Mouse (Mus musculus) embryo, embryonic 11 days (tissue): ENCODE measurements around the gene Neurod6.
"Not testable (repeated sequence)": the region's sequence is repeated elsewhere in the genome, so short reads cannot be mapped to it uniquely, and the experiment has no call there.

Source experiments
- DNase-seq: peaks from one replicate; pipeline ENCODE4 v3.0.0-alpha.2; 2015

Neurod6 gene

DNA sequence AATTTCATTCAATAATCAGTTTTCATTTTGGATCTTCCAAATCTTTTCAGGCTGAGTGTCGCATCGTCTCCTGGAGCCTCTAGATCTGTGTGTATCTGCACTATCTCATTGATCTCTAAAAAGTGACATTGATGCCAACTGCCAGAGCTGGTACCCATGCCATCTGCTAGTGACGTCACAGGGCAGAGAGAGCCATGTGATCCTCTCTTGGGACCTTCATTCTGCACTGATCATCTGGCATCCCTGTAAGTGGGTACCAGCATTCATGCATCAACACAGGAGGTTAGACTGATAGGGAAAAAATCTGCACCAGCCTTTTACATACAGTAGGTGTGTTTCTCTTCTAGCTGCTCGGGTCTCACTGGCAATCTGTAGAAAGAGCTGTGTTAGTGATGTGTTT is at the start of gene Neurod6:
Gene Neurod6, minus strand, starts transcription at position 290 of the 400 bp plus-strand sequence.
- DNase-seq = no peak

DNA sequence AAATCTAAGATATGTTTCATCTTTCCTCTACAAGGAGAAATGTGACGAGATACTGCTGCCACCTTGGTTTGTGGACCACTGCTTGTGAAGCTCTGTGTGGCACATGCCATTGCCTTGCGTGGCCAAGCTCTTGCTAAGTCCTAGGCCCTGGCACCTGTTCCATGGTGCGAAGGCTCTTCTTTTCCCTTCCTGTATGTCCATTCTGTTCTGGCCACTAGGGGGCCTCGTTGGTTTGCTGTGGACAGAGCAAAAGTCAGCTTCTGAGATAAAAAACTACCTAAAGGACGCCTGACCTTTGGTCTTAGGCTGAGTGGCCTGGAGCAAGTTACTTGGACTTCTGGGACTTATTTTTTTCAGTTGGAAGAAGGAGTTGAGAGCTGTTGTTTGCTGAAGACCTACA is 36.1 kb upstream of the Neurod6 start:
- DNase-seq = peak; percentile 80

DNA sequence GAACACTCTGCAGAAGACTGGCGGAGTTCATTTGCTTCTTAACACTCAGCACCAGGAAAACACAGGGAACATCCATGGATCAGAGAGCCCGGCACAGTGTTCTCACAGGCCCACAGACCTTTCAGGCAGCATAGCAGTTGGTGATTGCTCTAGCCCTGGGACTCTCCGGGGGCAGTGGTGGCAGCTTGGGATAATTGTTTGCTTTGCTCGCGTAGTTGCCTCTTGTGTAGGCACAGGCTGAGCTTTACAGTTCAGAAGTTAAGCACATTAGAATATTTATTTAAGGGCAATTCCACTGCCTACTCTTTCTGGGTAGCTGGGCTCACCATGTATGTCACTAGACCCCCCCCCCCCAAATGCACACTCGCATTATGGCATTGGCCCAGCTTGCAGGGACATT is 34.4 kb upstream of the Neurod6 start:
- DNase-seq = no peak

DNA sequence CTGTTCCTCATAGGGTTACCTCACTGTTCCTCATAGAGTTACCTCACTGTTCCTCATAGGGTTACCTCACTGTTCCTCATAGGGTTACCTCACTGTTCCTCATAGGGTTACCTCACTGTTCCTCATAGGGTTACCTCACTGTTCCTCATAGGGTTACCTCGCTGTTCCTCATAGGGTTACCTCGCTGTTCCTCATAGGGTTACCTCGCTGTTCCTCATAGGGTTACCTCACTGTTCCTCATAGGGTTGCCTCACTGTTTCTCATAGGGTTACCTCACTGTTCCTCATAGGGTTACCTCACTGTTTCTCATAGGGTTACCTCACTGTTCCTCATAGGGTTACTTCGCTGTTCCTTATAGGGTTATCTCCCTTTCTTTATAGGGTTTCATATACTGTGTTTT is 29.9 kb upstream of the Neurod6 start:
- DNase-seq = not testable (repeated sequence)

DNA sequence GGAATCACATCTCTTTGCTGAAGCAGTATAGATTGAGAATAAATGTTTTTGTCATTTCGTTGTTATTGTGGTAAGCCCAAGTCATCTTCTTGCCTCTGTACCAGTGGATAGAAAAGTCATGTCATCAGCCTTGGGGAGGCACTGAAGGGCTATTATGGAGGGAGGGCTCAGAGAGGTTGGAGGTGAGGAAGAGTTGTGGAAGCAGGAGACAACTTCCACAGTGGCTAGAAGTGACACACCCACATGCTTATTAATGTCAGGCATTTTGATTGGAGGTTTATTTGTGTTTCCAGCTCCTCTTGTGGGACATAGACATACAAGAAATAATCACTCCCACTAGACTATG is 23.7 kb upstream of the Neurod6 start:
- no peak for DNase-seq

DNA sequence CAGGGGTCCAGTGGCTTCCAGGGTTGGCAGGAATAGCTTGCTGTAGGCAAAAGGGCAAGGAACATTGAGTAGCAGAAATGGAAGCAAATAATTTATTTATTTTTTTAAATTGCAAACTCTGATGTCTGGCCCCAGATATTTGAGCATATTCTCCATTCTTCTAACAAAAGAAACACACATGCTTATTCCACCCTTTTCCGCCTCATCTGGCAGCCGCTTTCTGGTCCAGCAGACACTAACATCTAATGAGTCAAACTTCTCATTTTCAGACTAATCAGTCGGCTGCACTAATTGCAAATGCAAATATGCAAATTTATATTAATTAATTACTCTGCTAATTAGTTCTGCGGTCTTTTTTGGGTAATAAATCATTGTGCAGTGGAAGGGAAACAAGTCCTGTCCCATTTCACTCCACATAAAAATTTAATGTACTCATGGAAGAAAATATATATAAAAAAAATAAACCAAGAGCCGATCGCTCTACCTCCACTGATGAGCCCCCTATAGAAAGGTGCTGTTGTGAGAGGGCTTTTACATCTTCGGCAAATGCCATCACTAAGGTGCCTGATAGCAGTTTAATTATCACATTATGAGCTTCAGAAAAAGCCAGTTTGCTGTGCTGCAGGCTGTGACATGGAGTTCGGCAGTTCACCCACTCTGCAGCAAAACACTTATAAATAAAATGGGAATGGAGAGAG is 23.1 kb upstream of the Neurod6 start:
- DNase-seq = no peak

DNA sequence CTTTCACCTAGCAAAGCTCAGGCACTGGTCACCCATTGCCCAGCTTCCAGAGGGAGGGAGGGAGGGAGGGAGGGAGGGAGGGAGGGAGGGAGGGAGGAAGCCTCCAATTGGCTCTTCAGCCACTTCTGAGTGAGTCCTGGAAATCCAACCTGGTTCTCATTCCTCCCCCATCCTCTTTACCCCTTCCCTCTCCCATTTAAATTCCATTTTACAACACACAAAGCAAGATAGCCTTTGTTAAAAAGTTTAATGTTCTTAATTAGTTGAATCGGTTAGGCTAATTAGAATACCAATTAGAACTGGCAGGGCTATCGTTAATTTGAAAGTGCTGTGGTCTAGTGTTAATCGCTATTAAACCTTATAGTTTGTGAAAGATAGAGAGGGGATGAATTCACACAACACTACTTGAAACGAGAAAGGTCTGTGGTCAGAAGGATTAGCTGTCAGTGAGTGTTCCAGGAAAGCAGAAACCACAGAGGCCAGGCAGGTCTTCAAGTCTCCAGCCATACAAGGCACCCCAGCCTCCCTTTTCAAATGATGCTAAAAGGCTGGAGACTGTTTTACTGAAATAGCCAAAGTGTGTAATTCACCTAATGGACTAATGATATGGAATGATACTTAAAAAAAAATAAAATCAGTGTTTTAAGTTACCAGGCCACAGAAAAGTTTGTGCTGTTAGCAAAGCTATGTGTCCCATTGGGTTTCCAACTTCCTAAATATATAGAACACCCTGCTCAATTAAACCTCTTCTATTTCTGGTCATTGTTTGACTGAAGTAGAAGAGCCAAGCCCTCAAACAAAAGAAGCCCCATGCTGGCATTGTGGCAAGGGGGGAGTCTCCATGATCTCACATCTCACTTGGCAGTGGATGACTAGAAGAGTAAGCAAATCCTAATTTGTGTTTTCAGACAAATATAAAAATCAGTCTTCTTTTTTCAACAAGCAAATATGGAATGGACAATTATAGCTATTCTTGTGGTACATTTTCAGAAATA is 19.6 kb upstream of the Neurod6 start:
- no peak for DNase-seq

DNA sequence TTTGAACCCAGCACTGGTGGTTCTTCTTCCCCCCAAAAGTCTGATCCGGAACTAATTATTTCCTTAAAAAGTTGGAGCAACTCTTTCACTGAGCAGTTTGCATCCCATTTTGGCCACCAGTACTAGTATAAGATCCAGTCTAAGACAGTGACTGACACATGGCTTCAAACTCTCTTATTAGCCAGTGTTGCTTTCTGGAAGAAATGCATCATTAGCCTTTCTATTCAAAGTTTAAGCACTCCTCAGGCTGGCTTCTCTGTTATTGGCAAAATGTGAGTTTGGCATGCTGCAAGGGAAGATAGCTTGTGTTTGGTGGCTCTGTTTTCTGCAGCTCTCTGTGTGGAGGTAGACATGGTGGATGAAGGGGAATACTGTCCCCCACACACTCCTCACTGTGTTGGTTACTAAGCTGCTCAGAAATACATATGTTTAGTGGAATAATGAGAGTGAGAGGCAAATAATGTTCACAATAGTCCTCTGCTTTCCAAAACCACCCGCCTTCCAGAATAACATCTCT is 9.0 kb upstream of the Neurod6 start:
- DNase-seq = no peak

DNA sequence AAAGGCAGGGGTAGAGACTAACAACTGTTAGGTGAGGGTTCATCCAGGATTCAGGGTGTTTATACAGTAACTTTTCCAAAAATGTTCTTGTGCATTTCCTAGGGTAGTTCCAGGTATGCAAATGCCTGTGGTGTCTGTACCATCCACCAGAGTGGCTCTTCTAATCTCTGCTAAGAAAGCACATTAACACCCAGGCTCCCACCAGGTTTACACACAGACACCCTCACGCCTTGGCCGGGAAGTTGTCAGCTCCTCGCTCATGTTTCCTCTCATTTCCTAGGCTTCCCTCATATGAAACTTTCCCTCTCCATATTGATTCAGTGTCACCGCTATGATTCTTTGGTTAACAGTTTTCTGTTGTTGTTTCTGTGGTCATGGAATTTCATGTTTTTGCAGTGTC is 2.4 kb upstream of the Neurod6 start:
- no peak for DNase-seq

DNA sequence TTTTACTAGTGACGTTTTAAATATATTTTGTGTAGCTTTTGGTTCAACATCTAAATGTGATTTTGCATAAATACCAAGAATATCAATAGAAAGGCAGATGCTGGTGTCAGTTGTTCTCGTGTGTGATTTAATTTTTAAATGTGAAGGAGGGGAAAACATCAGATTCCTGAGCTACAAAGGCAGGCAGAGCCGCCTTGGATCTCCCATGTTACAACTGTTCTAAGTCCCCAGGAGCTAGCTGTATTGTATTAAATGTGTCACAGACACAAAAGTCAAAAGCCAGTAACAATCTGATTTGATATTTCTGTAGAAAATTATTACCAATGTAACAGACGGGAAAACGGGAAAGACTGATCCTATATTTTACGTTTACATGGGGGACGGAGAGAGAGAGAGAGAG is 1.8 kb upstream of the Neurod6 start:
- DNase-seq = no peak

DNA sequence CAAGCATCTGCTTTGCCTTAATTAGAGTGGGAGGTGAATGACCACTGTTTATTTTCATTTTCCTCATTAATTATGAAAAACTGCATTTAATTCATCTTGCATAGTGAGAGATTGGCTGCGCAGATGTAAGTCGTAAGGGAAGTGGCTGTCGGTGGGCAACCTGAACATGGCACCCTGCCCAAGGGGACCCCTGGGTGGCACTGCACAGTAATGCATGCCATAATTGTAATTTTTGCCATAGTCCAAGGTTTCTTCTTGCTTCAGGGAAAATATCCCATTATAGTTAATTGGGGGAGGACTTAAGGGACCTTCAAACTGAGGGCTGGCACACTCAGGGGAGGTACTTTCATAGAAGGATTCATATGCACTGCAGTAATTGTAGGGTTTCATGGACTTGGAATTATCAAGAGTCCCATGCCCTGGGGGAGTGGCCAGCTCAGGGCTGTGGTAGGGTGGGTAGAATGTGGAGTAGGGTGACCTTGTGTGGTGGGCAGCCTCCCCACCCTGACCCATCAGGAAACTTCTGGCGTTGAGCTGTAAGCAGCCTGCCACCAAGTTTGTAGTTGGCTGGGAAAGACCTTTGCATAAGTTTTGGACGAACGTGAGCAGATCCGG is 2.4 kb downstream of the Neurod6 start:
- DNase-seq = no peak

DNA sequence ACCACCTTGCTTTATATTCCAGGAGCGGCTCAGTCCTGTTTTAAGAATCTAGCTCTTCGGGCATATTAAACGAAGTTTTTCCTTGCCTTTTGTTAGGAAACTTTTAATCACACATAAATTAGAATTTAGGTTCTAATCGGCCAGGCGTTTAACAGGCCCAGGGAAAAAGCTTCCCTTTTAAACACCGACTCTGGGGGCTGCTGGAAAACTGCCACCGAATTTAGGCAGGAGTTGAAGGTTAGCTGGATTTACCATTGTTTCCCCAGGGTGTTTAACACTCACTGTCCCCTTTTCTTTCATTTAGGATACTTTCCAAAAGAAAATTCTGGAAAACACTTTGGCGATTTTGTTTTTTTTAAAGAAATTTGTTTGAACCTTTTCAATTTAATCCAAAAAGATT is 3.7 kb downstream of the Neurod6 start:
- no peak for DNase-seq

DNA sequence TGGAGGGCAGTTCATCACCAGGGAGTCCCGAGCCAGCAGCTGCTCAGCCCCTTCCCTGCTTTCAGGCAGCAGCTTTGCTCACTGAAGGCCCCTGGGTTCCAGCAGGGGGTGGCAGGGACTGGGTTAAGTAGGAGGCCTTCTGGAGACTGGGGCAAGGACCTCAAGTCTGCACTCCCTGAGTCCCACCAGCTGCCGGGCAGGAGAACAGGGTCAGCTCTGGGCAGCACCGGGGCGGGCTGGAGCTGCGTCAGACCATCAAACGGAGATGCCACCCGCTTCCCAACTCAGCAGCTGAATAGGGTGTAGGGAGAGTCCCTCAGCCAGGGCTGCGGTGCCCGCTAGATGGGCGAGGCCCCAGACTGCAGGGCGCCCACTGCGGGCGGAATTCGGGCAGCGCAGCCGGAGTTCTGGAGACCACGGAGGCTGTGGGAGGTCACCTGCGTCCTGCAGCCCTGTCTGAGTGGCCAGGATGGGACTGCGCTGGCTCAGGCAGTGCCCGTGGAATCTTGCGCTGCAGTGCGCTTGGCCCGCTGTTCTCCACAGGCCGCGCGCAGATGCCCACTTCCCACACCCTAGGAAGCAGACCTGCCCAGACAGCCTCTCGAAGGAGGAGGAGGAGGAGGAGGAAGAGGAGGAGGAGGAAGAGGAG is 4.3 kb downstream of the Neurod6 start:
- peak; percentile 67 for DNase-seq

DNA sequence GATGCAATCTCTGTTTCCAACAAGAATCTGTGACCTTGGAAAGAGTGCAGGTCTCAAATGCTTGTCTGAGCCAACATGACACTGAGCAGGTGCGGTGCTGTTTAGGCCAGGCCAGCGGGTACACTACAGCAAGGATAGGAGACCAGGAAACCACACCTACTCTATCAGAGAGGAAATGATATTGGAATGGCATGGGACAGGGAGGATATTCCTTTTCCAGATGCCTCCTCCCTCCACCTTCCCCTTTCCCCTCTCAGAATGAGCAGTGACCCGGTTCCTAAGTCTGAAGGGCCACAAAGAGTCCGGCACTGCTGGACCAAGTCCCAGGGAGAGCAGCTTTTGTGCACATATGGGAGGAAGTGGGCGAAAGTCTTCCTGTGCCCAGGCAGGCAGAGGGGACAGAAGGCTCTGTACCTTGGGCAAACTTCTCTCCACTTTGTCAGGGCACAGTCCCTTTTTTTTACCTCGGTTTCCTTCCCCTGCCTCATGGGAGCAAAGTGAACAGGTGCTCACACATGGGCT is 4.9 kb downstream of the Neurod6 start:
- DNase-seq = no peak

DNA sequence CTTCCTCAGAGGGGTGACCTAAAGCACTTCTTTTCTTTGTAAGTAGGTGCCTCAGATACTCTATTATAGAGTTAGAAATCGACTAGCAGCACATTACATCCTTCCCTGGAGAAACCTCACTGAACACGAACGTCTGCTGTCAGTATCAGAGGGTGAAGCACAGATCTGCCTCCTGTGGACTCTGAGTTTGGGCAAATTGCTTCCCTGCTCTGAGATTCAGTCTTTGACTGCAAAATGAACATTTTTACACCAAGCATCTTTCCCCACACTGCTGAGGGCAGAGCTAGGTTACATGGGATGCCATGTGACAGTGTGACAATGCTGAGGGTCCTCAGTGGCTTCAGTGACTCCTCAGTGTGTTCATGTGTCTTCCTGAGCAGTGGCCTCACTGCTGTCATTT is 13.3 kb downstream of the Neurod6 start:
- no peak for DNase-seq

DNA sequence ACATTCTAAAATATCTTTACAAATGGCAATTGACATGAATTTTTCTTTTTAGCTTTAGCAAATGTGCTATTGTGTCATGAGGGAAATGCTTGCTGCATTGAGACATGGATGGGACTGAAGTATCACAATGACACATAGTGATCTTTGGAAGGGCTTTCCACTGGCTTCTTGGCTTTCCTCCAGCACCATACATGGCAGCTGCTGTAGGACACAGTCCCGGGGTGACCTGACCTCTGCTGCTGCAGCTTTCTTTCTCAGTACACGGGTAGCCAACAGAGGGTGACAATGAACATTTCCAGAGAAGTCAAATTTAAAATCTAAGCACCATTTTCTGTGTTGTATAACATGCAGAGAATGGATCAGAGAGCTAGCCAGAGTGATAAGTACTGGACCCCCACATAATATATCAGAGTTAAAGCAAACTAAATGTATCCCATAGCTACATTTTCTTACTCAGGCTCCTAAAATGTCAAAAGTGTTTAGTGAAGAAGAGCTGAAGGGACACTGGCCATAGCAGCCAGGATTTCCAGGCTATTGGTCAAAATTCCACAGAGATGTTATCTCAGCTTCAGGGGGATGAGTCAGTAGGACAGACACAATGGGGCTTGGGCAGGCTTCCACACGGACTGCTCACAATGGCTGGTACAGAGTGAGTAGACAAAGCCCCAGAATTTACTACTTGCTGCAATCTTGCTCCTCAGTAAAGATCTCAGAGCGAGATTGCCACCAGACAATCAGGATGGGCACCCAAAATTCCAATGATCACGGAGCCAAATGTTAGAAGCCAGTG is 19.7 kb downstream of the Neurod6 start:
- DNase-seq = no peak

DNA sequence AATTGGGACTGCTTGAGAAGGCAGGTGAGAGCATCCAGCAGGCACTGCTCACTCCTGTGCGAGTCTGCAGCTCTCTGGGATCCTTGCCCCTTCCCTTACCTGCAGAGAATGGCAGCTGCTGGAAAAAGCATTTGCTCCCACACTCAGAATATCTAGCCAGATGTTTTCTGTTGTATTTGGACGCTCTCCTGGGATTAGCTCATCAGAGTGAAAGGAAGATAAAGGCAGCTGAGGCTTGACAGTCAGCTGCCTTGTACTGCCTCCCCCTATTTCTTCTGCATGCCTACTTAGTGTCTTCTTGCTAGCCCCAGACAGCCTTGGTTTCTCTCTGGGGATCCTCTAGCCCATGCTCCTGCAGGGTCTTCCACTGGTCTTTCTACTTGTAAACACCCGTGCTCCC is 31.1 kb downstream of the Neurod6 start:
- no peak for DNase-seq

DNA sequence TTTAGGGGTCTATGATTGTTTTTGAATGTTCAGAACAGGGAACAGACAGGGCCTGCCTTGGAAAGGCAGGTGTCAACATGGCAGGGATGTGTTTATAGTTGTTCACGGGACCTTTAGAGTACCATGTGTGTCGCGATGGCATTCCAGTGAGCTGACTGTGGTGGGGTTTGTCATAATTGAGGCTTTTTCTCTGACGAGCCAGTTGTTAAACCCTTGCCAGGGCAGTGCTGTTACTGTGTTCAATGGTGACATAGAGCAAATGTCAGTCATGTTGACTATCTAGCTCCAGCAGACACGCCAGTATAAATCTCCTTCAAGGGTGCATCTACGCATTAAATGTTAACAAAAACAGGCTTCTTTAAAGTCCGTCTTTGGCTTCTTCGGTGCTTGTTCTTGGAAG is 31.5 kb downstream of the Neurod6 start:
- no peak for DNase-seq

DNA sequence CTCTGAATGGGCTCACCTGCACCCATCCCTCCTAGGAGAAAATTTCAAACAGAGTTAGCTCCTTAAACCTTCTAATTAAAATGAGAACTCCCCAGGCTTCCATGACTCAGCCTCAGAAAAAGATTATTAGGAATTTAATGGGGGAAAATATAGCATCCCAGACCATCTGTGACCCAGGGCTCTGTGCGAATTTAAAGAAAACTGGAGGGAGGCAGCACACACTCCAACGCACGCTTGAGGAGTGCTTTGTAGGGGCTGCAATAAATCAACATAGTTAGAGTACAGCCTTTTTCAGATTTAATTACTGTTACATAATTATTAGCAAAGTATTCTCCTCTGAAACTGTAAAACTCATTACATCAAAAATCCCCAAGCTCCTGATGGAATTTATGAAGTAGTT is 32.2 kb downstream of the Neurod6 start:
- no peak for DNase-seq

DNA sequence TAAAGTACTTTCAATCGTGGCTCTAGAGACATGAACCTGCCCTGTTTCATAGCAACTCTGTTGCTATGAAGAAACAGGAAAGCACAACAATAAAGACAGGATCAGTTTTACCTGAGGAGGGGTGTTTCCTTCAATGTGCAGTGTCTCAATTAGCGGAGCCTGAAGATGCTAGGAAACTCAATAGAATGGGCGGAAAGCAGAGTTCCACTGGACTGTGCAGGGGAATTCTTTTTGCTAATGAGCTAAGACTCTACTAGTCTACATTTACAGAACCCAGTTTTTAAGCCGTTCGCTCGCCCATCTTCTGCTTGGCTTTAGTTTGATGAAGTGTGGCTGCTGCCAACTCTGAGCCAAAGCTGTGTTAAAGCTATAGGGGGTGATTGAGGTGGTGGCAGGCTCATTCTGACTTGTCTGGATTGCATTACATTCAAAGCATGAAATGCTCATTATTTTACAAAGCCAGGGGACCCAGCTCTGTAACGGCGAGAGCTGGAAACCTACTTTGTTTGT is 33.2 kb downstream of the Neurod6 start:
- DNase-seq = no peak

DNA sequence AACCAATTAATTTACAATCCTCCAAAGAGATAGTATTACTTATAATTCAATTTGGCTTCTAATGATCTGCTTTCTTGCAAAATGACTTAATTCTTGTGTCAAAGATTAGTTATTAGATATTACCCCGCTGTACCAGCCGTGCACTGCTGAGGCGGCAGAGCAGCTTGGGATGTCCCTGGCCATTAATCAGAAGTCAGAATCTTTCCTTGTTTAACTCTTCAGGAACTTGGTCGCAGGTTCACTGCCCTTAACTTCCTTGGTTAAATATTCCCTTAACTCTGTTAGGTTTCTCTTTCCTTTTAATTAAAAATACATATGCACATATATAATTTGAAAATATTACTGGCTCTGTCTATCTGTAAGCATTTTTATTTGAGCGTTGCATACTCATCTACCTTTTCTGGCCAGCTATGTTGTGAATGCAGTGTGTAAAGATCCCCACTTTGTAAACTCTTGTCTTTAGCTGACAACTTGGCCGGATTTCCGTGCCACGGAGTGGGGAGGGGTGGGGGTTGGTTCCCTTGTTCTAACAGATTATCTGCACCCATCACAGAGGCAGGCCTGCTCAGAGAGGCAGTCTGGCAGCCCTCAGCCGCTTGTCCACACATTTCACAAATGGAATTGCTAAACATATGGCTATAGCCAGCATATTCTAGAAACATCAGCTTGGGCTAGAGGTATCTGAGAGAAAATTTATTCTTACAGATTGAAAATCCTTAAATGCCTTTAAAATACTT is 34.1 kb downstream of the Neurod6 start:
- no peak for DNase-seq
